Mouse (Mus musculus) C2C12 (cell line): Measurements from ENCODE around the gene Nxn.

Source experiments
- CTCF ChIP-seq: IDR thresholded peaks from one replicate; pipeline ENCODE4 v1.5.1; 2011; ENCODE audit not compliant: control insufficient read depth, insufficient read depth, insufficient read length
- MAX ChIP-seq: IDR thresholded peaks from one replicate; pipeline ENCODE4 v1.6.1; 2011; ENCODE audit warnings: mild to moderate bottlenecking, control low read depth

DNA sequence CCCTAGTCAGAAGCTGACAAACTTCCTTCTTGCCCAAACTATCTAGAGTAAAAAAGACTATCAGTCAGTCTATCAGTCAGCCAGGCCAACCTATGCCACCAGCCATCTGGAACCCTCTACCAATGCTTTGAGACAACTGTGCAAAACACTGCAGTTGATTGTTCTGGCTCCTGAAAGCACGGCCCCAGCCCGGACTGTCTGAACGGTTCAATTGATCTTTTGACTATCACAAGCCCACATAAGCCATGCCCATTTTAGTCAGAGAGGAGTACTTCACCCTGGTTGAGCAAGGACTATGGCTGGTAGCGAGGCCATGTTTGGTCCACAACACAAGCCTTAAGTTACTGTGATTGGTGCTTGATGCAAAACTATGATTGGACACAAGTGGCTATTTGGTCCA is 51.4 kb downstream of the Nxn start:
- TF ChIP-seq CTCF, result no peak
- TF ChIP-seq MAX, result no peak
